Mouse (Mus musculus): ENCODE measurements at regions not wholly inside any gene's neighbourhood (a gene's known extent, or its start where the extent isn't known, plus 50 kb on each side); places are given as distances from the start of the nearest gene placed in this dataset.

GRCm38 (mm10) chr1:61336367-61336766 lies 302.3 kb upstream of the Pard3b start:
- DNase-seq: no peak

- DNase-seq: no peak
Observed at GRCm38 (mm10) chr1:61352921-61353320, 285.7 kb upstream of the Pard3b start.

GRCm38 (mm10) chr1:61353481-61353880 lies 285.1 kb upstream of the Pard3b start:
- DNase-seq: no peak

DNA sequence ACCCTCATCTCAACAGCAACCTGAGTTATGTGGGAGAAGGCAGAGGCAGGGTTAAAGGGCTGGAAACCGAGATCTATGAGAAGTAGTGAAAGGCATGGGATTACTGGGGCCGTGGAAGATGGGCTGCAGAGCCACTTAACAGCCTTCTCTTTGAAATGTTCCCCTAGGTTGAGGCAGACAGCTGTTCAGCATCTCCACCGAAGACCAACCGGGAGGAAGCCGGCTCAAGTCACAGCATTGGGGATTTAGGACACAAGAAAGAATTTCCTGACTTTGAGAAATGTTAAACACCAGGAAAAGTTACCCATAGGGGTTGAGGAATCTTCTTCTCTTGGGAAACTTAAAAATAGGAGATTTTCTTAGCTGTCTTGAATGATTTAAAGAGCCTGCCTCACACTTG lies 283.4 kb upstream of the Pard3b start:
- DNase-seq: no peak

DNA sequence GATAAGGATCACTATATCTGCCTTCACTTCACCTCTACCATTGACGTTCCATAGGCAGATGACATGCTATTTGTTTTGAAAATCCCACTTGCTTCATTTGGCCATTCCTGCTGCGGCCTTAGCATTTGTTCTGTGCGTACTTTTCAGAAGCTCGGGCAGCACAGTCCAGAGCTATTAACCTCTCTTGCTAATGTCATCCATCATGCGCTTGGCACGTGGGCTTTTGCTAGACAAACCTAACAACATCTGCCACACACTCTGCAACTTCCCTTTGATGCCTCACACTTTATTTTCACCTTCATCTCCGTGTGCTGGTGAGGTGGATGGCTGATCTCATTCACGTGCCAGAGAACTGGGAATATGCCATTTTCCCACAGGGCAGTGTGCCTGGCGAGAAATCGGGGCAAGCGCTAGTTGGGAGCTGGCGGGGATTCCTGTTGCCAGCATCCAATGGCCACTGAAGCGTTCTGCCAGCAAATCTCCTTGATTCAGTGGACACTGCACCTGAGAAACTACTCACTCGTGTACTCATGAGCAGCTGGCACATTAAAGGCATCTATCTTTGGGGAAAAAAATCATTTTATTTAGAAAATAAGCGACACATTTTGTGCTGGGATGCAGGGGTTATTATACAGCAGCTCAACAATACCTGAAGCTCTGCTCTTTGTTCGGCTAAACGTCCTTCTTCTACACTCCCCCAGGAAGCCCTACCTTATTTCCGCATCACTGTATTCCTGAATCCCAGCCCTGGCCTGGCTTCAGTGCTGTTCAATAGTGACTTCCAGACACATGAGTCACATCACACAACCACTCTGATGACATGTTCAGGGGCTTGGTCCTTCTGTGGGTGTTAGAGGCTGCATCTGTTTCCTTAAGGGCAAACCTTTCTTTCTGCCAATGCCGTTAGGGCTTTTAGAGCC lies 279.4 kb upstream of the Pard3b start:
- peak; percentile 48 for DNase-seq

DNA sequence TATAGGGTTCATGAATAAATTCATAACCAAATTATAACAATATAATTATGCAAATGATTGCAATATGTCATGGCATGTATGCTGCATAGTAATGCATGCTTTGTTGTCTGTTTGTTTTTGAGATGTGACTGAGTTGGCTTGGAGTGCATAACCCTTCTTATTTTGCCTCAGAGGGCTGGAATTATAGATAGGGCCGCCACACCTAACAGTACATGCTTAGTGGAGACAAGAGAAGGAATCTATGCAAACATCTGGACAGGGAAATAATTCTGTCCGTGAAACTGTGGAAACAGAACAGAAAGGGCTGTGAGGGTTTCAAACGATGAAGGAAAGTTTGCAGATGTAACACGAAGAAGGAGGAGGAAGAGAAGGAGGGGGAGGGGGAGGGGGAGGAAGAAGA lies 266.0 kb upstream of the Pard3b start:
- DNase-seq: no peak

GRCm38 (mm10) chr1:61373661-61374491 lies 264.7 kb upstream of the Pard3b start:
- no peak for DNase-seq

- DNase-seq: no peak
Observed at GRCm38 (mm10) chr1:61376417-61376816, 262.2 kb upstream of the Pard3b start.

DNA sequence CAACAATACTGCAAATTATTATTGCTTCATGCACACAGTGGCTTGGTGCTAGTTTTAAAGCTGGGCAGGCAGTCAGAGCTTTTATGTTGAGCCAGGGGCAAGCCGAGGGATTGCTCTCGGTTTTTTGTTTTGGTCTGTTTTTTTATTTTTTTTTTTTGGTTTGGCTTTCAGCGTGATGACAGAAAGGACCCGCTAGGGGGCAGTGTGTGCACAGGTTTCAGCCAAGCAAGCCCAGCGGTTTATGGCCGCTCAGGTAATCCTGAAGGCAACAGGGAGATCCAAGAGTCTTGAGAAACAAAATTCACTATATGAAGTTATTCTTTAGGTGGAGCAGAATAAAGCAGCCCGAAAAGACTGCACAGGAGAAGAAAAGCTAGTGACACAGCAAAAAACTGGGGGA lies 261.6 kb upstream of the Pard3b start:
- peak; percentile 61 for DNase-seq

- no peak for DNase-seq
Observed at GRCm38 (mm10) chr1:61378240-61378639, 260.4 kb upstream of the Pard3b start.

DNA sequence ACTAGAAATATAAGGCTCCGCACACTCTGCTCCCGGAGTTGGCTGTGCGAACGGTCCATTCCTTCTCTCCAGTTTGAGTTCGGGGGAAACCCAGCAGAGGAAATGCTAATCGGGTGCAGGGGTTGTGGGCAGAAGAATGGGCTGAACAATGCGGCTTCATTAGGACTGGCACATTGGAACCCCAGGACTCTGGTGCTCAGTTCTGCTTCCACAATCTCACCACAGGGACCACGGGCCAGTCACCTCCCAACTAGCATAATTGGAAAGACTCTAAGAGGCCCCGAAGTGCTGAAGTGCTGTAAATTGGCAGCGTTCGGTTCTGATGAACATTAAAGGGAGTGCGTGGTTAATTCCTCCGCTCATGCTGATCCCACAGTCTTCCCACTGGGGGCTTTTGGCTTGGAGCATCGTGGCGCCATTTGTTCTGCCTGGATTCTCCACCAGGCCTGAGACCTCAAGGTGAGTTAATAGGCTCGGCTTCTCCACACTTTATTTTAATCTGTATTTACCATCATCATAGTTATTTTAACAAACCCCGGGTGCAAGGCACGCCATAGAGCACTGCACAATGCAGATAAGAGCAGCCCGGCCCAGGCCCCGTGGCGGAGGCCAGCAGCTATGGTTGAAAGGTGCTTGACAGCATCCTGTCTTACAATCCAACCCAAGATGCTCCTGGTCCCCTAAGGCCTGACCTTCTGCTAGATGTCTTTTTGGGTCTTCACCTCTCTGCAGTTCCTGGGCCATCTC lies 258.7 kb upstream of the Pard3b start:
- no peak for DNase-seq

GRCm38 (mm10) chr1:61387587-61387986 lies 251.0 kb upstream of the Pard3b start:
- DNase-seq: no peak

GRCm38 (mm10) chr1:61397796-61398195 lies 240.8 kb upstream of the Pard3b start:
- no peak for DNase-seq

GRCm38 (mm10) chr1:61402339-61402738 lies 236.3 kb upstream of the Pard3b start:
- no peak for DNase-seq

GRCm38 (mm10) chr1:61407201-61407600 lies 231.4 kb upstream of the Pard3b start:
- no peak for DNase-seq

GRCm38 (mm10) chr1:61414772-61415171 lies 223.9 kb upstream of the Pard3b start:
- no peak for DNase-seq

GRCm38 (mm10) chr1:61415426-61416195 lies 223.0 kb upstream of the Pard3b start:
- DNase-seq: no peak

DNA sequence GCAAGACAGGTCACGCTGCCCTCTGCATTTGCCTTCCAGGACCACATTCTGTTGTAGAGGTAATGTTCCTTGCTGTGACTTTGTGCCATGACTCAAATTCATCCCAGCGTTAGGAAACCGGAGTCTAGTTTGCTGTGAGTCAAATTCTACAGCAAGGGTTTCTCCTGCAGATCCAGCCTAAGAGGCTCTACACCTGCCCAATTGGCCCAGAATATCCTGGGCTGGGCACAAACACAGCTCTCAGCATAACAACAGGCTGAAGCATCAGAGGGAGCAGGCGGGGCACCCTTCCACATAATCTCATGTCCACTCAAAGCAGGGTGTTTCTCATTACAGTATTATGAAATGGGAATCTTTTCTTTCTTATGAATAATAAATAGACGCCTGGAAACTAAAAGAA lies 220.2 kb upstream of the Pard3b start:
- DNase-seq: no peak

- no peak for DNase-seq
Observed at GRCm38 (mm10) chr1:61419839-61420238, 218.8 kb upstream of the Pard3b start.

DNA sequence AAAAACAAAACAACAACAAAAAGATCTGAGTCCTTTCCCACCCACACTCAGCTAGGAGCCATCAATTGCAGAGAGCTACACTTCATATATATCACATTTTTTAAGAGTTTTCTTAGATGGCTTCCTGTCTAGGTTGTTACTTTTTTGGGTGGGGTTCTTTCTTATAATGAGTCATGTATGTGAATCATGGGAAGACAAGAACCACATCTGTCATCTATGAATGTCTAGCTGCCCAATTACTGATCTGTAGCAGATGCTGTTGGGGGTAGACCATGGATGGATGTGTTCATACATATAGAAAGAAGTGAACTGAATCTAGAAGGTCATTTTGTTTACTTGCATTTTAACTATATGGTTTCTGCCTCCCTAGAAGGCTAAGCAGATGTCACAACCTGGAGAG lies 215.4 kb upstream of the Pard3b start:
- no peak for DNase-seq

GRCm38 (mm10) chr1:61428706-61429501 lies 209.7 kb upstream of the Pard3b start:
- DNase-seq: no peak

- no peak for DNase-seq
Observed at GRCm38 (mm10) chr1:61437603-61438002, 201.0 kb upstream of the Pard3b start.
